Mouse (Mus musculus) CH12.LX (cell line): Measurements from ENCODE around the gene Dip2a.

Source experiments
- CTCF ChIP-seq, 2 experiments: IDR thresholded peaks in 1 of 2; conservative IDR thresholded peaks in 1 of 2; 2 replicates each; pipeline ENCODE4 v1.5.1; 2011 to 2012; ENCODE audit warnings: low read depth in 2 of 2, low read length in 2 of 2, improper control_type of control experiment in 1 of 2, inconsistent platforms in 1 of 2, mild to moderate bottlenecking in 1 of 2, moderate library complexity in 1 of 2
- EP300 ChIP-seq: IDR thresholded peaks from 2 replicates; pipeline ENCODE4 v1.6.1; 2011; ENCODE audit warnings: low read length, improper control_type of control experiment
- POLR2A ChIP-seq: IDR thresholded peaks from 2 replicates; pipeline ENCODE4 v1.6.1; 2011; ENCODE audit warnings: low read depth, mild to moderate bottlenecking, improper control_type of control experiment, low read length
- TBP ChIP-seq: conservative IDR thresholded peaks from 2 replicates; pipeline ENCODE4 v1.6.1; 2011; ENCODE audit warnings: low read depth, low read length, improper control_type of control experiment

- TF ChIP-seq TBP (no peak), EP300 (no peak), POLR2A (no peak), CTCF (conservative IDR thresholded peaks at IDR 0.05 in 1 of 2, IDR thresholded peaks at IDR 0.05 in 1 of 2; ENCODE audit: low read depth in 2 of 2, low read length in 2 of 2) (no peak)
Observed at GRCm38 (mm10) chr10:76275256-76275655, 69.8 kb downstream of the Dip2a start.
